Mouse (Mus musculus) heart, postnatal 10 days (tissue): ENCODE data around the gene Hcfc1r1. TPM values are rescaled to one million over a fixed set of nuclear protein-coding genes. Genes with fewer than 3 reads are reported as not detected.

ENCODE experiments used
- DNase-seq, 2 experiments: peaks; one replicate each; pipeline ENCODE4 v3.0.0; 2021
- intact Hi-C: fragments of 180-260 bp; cut with DNase I; formaldehyde crosslinking; loops from one replicate; pipeline ENCODE4 v1.15.1; 2025
- total RNA-seq, 2 experiments: library from RNA; stranded (reverse); gene quantifications; 2 replicates each; pipeline ENCODE4 v1.2.3; 2021

Hcfc1r1 gene
- total RNA-seq, 2 experiments from 2014 or later: 218 to 220 TPM

- DNase-seq: no peak
- intact Hi-C loops: loop anchor here (2.0 to 5.0 kb wide), 2 partner anchors 43 to 135 kb away; partner anchors contain the start of gene Bicdl2
These were observed 32.2 kb downstream of the Hcfc1r1 start for GRCm38 (mm10) chr17:23705525-23706104.

GRCm38 (mm10) chr17:23706212-23706611, 32.8 kb downstream of the Hcfc1r1 start:
- intact Hi-C loops: loop anchor here (2.0 to 5.0 kb wide), 2 partner anchors 44 to 135 kb away; partner anchors contain the start of gene Bicdl2
- DNase-seq: peak; percentile 75 to 83

- intact Hi-C loops: no loop called here
- no peak for DNase-seq
These were observed 43.6 kb downstream of the Hcfc1r1 start for GRCm38 (mm10) chr17:23717003-23717402.

GRCm38 (mm10) chr17:23719455-23719854, 46.1 kb downstream of the Hcfc1r1 start:
- intact Hi-C loops: no loop called here
- no peak for DNase-seq

- intact Hi-C loops: no loop called here
- DNase-seq: no peak
These were observed 48.5 kb downstream of the Hcfc1r1 start for GRCm38 (mm10) chr17:23721886-23722285.

- intact Hi-C loops: no loop called here
- DNase-seq: no peak
These were observed 49.2 kb downstream of the Hcfc1r1 start, which contains the start of gene 1520401A03Rik for GRCm38 (mm10) chr17:23722376-23723125. Gene 1520401A03Rik (minus strand): TSS chr17:23722783.

Other genes starting within 250 kb of the Hcfc1r1 start
- gene Vmn2r117, start 193.9 kb upstream of the Hcfc1r1 start, total RNA-seq: not detected
- 1 to 10 TPM; 5.4 to 7.1 TPM for gene Zfp213, start 109.4 kb upstream of the Hcfc1r1 start, total RNA-seq
- gene Zfp13, start 74.1 kb upstream of the Hcfc1r1 start, total RNA-seq: 10 to 100 TPM in 1 of 2 experiments, 1 to 10 TPM in 1; 8.5 to 10.0 TPM
- not detected for gene Zscan10, start 72.7 kb upstream of the Hcfc1r1 start, total RNA-seq
- under 1 TPM; 0.55 to 0.69 TPM for gene Mmp25, start 28.3 kb upstream of the Hcfc1r1 start, total RNA-seq
- gene Bicdl2, start 13.1 kb upstream of the Hcfc1r1 start, total RNA-seq: not detected
- gene Thoc6, start 286 bp downstream of the Hcfc1r1 start, total RNA-seq: 10 to 100 TPM; 21.0 to 21.1 TPM
- gene Tnfrsf12a, start 3.9 kb downstream of the Hcfc1r1 start, total RNA-seq: 100 to 1,000 TPM; 138 to 142 TPM
- gene Cldn6, start 5.7 kb downstream of the Hcfc1r1 start, total RNA-seq: not detected
- not detected for gene Cldn9, start 10.4 kb downstream of the Hcfc1r1 start, total RNA-seq
- not detected for gene 1520401A03Rik, start 49.2 kb downstream of the Hcfc1r1 start, total RNA-seq
- gene Pkmyt1, start 52.7 kb downstream of the Hcfc1r1 start, total RNA-seq: 1 to 10 TPM; 7.7 to 9.3 TPM
- 10 to 100 TPM; 17.5 to 22.0 TPM for gene Paqr4, start 67.3 kb downstream of the Hcfc1r1 start, total RNA-seq
- gene Kremen2, start 72.2 kb downstream of the Hcfc1r1 start, total RNA-seq: not detected
- gene Flywch1, start 98.0 kb downstream of the Hcfc1r1 start, total RNA-seq: 10 to 100 TPM; 31.2 to 32.1 TPM
- 1 to 10 TPM; 2.3 to 2.4 TPM for gene Flywch2, start 112.5 kb downstream of the Hcfc1r1 start, total RNA-seq
- gene Srrm2, start 116.9 kb downstream of the Hcfc1r1 start, total RNA-seq: 100 to 1,000 TPM; 230 to 231 TPM
- gene Elob, start 155.5 kb downstream of the Hcfc1r1 start, total RNA-seq: 100 to 1,000 TPM; 379 to 407 TPM
- not detected for gene Prss33, start 162.5 kb downstream of the Hcfc1r1 start, total RNA-seq
- gene Prss32, start 170.3 kb downstream of the Hcfc1r1 start, total RNA-seq: not detected
- not detected for gene Prss41, start 170.6 kb downstream of the Hcfc1r1 start, total RNA-seq
- not detected for gene Prss21, start 194.5 kb downstream of the Hcfc1r1 start, total RNA-seq
- gene Dcpp1, start 207.3 kb downstream of the Hcfc1r1 start, total RNA-seq: not detected
- not detected for gene Dcpp2, start 207.3 kb downstream of the Hcfc1r1 start, total RNA-seq
- gene Dcpp3, start 243.9 kb downstream of the Hcfc1r1 start, total RNA-seq: not detected